Mouse (Mus musculus) monocyte, adult 5-6 weeks (primary cell): ENCODE measurements at regions not wholly inside any gene's neighbourhood (a gene's known extent, or its start where the extent isn't known, plus 50 kb on each side); places are given as distances from the start of the nearest gene placed in this dataset.

Experiments used
- ATAC-seq: fragments of 153-309, 156-312 bp; replicated peaks from 2 replicates; pipeline ENCODE4 v1.8.0; 2017; ENCODE audit warnings: mild to moderate bottlenecking; ENCODE audit not compliant: low TSS enrichment, insufficient number of reproducible peaks, severe bottlenecking, poor library complexity, low FRiP score

DNA sequence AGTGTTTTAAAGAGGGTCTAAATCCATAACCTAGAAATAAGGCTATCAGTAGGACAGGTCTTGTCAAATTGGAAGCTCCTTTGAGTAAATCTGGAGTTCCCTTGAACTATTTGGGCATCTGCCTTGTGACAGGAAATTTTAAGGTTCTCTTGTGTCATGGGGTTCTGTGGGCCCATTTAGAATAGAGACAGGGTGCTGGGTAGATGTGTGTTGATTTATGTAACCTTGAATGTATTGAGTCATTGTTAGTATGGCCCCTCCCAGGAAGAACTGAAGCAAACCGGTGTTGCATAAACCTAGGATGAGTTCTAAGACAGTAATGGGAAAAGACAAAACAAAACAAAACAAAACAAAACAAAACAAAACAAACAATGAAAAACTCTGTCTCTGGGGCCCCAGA lies 1404.6 kb upstream of the Lrrc6 start:
- no peak; the same call in 1 of the 2 replicates for ATAC-seq

DNA sequence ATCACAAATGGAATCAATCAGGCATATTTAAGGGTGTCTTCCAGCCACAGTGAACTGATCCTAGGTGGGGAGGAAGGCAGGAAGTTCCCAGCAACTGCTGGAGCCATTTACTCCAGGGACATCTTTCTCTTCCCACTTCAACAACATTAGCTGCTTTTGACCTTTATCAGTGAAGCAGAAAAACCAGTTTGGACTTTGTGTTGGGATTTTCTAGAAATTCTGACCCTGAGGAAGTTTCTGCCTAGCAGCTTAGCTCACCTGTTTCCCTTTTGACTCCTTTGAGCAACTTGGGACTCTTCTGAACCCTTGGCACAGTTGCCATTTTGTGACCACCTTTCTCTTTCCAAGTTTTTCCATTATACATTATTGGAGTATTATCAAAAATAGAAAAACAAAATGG lies 1403.9 kb upstream of the Lrrc6 start:
- no peak for ATAC-seq

GRCm38 (mm10) chr15:67902982-67903381 lies 1402.3 kb upstream of the Lrrc6 start:
- ATAC-seq, result peak; percentile 89

DNA sequence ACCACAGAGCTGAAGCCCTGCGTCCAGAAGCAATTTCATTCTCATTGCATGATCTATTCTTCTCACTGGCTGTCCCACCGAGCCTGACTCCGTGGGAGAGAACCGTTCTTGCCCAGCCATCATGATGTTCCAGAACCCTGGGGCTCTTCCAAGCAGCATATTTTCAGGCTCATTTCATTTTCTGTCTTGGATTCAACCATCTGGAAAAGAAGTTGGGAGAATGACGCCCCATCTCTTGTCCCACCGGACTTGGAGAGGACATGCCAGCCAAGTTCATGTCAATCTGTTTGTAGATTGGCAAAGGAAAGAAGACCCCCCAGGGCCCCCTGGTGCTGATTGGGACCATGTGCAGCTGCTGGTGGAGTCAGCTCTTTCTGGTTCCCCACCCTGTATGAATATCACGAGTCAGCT lies 1400.5 kb upstream of the Lrrc6 start:
- ATAC-seq, result no peak

- no peak for ATAC-seq
These were observed 1399.1 kb upstream of the Lrrc6 start for GRCm38 (mm10) chr15:67899772-67900171.

- ATAC-seq, result 0 out of 2 replicates have a peak, but pooled peaks have one; percentile 27
These were observed 1398.3 kb upstream of the Lrrc6 start for GRCm38 (mm10) chr15:67898959-67899403.

DNA sequence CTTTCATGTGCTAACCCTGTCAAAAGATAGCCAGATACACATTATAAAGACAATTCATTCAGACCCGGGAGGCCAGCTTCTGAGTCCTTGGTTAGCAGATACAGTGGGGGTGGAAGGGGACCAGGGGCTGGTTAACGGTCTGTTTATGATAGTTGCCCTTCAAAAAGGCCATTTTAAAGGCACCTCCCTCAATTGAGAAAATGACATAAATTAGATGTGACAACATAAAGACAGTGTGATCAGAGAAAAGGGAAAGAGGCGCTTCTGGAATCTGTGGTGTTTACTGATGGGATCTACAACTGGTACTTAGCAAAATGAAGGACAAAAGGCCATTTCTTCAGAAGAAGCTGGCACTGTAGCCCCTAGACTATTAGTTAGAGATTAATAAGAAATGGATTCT lies 1391.4 kb upstream of the Lrrc6 start:
- ATAC-seq, result no peak

DNA sequence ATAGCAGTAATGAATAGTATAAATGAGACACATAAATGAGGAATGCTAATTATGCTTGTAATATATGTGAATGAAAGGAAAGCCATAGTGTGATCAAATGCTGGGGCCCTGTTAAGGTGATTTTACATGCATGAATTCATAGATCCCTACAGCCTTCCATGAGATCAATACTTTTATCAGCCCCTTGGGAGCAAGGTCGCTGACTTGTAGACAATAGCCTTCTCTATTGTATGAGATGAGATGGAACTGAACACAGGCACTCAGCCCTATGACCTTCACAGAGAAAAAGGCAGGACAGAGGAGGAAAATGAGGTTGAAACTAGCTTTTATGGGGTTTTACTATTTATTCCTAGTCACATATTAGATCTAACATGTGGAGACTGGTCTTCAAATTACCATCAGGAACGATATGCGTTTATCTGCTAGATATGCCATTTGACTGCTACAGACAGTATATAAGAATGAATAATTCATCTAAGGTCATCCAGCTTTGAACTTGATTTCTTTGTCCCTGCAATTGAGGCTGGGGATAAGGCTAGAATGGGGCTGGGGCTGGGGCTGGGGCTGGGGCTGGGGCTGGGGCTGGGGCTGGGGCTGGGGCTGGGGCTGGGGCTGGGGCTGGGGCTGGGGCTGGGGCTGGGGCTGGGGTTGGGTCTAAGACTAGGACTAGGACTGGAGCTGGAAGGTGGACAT lies 1390.0 kb upstream of the Lrrc6 start:
- no peak for ATAC-seq

DNA sequence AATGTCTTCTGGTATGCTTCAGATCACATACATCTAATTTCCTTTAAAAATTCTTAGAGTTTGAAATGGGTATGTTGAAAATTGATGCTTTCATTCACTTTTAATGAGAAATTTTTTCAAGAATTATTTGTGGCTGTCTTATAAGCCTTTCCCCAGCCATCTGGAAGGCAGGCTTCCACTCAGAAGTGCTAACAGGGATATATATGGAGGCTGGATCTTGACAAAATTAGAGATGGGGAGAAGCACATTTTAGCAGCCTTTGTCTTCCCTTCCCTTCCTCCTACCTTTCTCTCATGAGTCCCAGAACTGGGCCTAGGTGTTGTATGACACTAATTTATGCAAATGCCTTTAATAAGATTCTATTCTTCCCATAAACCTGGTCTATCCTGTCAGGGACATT lies 1387.8 kb upstream of the Lrrc6 start:
- no peak for ATAC-seq

DNA sequence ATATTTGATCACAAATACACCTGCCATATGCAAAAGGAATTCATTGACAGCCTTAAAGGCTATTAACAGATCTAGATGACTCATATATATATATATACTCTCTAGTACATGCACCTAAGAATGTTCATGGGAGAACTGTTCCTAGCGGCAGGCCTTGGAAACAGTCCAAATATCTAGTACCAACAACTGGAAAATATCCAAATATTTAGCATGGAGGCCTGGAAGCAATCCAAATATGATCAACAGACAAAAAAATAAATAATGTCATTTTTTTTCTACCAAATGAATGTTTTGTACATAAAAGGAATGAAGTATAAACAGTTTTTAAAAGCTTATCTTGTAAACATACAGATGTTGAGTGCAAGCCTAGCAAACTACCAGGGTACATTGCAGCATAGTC lies 1354.6 kb upstream of the Lrrc6 start:
- ATAC-seq, result no peak

DNA sequence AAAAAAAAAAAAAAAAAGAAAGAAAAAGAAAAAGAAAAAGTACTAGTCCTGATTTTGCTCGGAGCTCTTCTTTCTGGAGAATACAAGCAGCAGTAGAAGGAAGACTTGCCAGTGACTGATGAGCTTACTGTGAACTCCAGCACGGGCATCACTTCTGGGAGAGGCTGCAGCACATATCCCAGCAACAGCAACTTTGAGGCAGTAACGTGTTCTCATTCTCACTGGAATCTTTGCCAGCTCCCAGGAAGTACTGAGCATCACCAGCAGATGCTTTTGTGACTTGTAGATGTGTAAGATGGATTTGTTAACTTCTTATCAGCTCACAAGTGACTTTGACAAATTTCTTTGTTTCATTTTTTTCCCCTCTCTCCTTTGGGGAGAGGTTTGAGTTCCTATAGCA lies 1349.4 kb upstream of the Lrrc6 start:
- no peak for ATAC-seq

DNA sequence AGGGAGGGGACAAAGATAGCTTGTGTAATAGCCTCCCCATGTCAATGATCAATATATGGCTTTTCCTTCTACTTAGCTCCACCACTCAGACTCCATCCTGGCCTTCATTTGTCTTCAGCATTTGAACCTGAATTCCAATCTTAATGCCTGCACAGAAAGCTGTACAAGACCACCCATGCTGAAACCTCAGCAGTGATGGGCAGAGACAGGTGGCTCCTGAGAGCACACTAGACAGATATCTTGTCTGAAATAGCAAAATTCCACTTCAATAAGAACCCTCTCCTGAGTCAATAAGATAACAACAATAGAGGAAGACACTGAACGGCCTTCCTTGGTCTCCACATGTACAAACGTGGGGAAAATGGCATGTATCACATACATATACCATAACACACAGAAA lies 1345.0 kb upstream of the Lrrc6 start:
- no peak for ATAC-seq

DNA sequence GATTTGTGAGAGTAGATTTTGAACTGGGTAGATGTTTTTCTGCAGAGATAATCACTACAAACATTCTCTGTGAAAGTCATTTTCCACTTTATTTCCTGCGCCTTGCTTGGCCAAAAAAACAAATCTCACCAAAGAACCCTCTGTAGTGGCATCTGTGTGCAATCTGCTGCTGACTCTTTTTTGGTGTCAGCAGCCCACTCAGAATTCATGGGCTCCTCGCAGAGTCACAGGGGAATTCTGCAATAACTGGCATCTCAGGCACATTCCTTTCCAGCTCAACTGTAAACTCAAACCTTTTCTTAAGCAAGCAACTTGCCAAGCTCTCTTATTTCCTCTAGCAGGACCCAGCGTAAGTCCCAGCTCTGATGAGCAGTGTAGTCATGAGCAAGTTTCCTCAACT lies 1340.0 kb upstream of the Lrrc6 start:
- ATAC-seq, result no peak

DNA sequence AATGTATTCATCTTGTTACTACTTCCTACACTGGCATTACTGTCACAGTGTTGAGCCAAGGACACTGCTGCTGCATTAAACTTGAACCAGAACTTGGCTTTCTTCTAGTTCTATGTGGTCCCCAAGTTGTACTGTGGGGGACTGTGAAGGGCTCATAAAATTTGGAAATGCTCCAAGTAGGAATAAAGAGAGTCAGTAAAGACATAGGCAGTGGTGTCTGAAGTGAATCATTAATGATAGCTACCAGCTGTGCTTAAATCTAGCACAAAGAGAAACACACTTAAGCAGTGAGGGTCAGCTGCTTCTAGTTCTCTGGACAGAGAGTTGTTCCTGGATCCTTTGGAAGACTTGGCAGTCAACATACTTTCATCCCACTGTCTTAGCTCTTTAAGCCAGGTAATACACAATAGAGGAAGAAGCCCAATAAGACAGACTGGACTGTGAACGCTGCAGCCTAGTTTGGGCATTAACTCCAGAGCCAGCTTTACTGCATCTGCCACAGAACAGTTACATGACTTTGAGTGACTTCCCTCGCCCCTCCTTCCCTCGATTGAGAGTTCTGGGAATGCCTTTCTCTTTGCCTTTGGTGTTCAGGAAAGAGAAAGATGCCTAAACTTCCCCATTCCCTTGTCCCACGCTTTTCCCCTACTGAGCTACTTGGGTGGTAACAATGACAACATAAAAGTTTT lies 1325.2 kb upstream of the Lrrc6 start:
- no peak for ATAC-seq

DNA sequence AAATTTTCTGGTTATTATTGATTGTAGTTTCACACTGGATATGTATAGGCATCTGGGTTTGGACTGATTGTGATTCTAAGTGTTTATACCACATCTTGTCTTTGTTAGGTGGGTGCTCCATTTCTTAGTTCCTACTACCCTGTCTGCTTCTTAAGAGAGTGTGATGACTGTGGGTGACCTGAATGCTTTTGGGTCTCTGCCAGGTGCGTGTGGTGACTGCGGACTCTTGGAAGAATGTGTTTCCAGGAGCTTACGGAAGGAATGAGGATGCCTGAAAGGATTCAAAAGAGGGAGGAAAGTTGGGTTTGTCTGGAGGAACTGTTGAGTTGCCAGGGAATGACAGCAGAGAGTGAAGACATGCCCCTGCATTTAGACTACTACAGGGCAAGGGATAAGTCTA lies 1322.5 kb upstream of the Lrrc6 start:
- ATAC-seq, result no peak

DNA sequence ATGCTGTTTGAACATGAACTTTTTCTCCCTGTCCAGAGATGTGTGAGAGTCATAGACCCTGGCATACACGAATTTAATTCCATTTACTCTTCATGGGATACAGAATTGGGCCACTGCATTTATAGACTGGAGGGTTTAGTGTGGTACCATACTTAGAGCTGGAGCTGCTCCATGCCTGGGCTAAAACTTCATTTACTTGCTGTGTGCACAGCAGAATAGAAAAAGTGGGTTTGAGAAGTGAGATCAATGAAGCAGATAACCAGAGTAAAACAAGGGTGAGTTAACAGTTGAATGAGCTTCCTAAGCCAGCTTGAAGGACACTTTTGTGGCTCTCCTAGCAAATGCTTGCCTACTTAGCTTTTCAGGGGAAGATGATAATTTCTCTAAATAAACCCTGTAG lies 1299.2 kb upstream of the Lrrc6 start:
- ATAC-seq, result no peak

DNA sequence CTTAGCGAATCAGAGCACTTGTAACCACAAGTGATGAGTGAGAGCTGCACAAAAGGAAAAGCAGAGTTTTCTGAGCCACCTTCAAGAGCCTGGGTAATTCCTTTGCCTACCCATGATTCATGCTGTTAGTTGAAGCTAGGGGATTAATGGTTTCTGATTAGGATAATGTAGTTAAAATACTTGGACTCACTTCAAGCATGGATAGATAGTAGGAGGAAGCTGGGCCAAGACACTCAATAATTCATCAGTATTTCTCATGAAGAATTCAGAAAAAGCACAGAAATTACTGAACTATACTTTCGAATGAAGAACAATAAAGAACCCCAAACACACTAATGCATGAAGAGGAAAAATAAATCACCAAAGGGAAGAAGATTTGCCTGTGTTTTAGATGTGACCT lies 1294.9 kb upstream of the Lrrc6 start:
- no peak for ATAC-seq

GRCm38 (mm10) chr15:67792822-67793221 lies 1292.1 kb upstream of the Lrrc6 start:
- ATAC-seq, result no peak

- ATAC-seq, result no peak
These were observed 1287.9 kb upstream of the Lrrc6 start for GRCm38 (mm10) chr15:67788587-67788986.

DNA sequence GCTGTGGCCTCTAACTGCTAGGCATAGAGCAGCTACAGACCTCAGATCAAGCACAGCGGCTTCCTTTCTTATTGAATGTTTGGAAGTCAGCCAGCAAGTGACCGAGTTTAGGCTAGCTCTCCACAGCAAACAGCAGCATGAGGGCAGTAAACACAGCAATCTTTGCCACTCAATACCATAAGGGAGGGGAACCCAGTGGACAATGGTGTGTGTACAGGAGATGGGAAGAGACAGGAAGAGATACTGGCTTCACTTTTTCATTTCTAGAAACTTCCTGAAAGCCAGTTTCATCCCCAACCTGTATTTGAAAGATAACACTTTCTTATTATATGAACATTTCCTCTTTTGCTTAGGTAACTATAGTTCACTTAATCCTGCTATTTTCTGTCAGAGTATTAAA lies 1284.9 kb upstream of the Lrrc6 start:
- ATAC-seq, result no peak
